Mouse (Mus musculus): Measurements from ENCODE around the gene Lamb1.

Gene Lamb1

DNA sequence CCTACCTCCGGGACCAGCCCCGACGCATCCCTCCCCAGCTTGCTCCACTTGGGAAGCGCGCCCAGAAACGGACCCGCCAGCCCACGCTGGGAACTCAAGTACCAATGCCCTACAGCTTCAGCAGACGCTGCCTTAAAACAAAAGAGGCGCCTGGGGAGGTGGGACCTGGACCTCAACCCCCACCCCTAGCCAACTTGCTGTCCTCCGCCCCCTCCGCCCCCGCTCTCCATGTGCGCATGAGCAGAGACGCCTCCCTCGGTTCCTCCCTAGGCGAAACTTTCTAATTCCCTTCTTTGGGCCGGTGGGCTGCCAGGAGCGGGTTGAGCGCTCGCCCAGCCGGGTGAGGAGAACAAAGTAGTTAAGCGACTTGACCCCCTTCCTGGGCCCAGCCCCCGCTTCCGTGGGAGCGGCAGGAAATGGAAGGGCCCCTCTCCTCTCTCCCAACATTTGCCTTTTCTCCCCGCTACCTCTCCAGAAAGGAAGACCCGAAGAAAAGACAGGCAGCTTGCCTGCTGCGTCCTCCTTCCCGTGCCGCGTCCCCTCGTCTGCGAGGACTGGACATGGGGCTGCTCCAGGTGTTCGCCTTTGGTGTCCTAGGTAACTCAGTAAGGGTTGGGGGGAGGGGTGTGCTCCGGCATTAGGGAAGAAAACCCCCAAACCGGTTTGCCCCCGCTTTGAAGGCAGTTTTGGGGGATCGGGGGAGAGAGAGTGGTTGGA is at the start of gene Lamb1:
Lamb1 (plus strand) TSS at position 230 of the 717 bp plus-strand sequence.
- DNase-seq = peak; percentile 92

DNA sequence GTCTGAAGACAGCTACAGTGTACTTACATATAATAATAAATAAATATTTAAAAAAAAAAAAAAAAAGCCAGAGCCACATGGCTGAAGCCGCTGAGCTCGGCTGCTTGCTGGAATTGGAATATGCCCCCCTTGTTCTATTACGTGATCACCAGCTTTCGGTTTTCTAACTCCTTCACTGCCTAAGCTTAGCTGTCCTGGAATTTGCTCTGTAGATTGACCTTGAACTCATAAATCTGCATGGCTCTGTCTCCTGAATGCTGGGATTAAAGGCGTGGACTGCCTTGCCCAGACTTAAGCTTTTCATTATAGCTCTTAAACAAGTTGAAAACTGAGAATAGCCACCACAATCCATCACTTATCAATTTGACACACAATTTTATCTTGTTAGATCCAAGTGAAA is 47.8 kb upstream of the Lamb1 start:
- DNase-seq = no peak

- DNase-seq = peak; percentile 66
These were observed 46.3 kb upstream of the Lamb1 start for GRCm38 (mm10) chr12:31218774-31219173.

DNA sequence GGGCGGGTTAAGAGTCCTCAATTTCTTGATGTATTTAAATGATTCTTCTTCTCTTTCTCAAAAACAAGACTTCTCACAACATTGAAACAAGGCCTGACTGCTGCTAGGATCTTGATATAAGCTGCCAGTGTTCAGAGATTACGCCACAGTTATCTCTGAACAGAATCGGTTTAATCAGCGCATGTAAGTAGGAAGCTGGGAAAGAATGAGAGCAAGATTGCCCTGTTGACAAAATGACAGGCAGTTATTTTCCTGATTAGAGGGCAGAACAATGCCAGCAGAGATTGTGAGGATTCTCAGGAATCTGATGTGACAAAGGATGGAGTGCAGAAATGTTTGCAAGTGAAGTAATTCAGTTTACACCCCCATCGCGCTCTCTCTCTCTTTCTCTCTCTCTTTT is 43.5 kb upstream of the Lamb1 start:
- no peak for DNase-seq

- no peak for DNase-seq
These were observed 42.8 kb upstream of the Lamb1 start for GRCm38 (mm10) chr12:31222282-31222681.

DNA sequence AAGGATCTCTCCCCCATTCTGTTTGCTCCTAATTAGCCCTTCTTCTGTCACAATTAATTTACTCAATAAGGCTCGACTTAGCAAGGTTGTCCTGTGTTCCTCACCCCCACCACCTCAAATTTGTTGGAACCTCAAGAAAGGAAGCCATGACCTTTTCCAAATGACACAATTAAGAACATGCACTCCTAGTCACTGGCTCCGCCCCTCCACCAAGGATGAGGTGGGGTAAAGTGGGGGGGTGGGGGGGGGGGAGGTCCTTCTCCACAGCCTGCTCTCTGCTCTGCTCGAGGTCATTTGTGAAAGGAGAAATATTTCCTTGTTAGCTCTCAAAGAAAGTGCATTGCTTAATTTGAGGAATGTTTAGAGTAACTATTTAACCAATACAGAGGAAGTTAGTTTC is 42.3 kb upstream of the Lamb1 start:
- peak; percentile 34 for DNase-seq

DNA sequence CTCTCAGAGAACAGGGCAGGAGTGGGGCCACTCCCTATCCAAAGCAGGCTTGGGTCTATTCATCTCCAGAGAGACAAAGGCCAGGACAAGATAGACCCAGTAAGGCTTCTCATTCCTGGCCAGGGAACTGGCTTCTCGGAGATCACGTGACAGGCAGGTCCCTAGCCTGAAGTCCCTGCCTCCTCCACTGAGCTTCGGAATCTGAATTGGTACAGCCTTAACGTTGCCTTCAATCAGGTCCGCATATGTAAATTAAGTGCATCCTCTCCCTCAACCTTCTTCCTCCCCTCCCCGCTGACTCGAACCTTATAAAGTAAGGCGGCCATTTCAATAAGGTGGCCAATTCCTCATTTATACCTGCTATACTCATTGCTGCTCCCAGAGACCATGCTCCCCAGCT is 39.6 kb upstream of the Lamb1 start:
- DNase-seq = no peak

DNA sequence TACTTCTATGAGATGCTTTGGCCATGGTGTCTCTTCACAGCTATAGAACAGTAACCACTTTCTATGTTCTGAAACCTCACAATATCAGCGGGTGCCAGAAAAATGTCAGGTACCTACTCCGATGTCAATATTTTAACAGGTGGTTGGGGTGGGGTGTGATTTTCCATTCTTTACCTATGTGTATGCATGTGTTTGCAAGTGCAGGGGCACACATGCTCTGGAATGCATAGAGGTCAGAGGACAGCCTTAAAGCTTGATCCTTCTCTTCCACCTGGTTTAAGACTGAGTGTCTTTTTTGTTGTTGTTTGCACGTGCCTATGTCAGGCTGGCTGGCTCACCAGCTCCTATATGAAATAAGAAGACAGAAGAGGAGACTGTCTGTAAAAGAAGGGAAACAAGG is 37.9 kb upstream of the Lamb1 start:
- no peak for DNase-seq

DNA sequence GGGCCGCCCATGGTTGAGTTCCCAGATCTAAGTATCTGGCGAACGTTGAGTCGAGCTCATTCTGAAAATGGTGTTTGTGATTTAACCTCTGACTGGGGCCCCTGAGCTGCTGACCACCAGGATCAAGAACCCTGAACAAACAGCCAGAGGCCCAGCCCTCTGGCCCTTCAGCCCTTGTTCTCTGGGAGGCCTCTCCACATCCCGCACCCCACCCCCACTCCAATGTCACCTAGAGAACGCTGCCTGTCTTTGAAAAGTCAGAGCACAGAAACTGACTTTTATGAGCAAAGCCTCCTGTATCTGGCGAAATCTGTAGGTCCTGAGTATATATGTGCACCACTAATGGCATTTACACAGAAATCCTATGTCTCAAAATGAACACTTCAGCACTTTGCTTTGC is 36.2 kb upstream of the Lamb1 start:
- DNase-seq = no peak

DNA sequence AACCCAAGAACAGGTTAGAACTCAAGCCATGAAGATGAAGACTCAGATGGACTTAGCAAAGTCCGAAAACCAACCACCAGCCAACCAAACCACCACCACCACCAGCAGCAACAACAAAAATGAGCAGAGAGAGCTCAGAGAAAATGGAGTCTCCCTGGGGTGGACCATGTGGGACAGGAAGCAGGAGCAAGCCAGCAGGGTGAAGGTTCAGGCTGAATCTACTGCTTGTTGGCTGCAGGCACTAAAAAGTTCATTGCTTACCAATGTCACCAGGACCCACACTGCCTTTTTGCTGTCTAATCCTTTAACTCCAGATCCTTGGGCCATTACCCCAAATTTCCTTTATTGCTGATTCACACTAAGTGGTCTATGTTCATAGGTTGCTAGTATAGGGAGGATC is 32.4 kb upstream of the Lamb1 start:
- DNase-seq = no peak

DNA sequence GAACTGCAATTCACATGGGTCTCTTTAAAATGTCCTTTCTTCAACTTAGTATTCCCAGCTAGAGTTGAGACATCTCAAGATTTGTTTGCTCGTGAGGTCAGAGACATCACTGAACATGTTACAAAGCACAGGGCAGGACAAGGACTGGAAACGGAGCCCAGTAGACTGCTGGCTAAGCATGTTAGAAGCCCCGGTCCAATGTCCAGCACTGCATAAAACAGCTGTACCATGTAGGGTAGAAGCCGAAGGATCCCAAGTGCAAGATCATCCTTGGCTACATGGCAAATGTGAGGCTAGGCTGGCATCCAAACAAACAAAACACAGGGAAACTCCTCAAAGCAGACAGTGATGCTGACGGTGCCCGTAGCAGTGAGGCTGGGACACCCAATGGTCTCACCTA is 30.0 kb upstream of the Lamb1 start:
- no peak for DNase-seq

GRCm38 (mm10) chr12:31236861-31237595 is 28.0 kb upstream of the Lamb1 start:
- DNase-seq = no peak

DNA sequence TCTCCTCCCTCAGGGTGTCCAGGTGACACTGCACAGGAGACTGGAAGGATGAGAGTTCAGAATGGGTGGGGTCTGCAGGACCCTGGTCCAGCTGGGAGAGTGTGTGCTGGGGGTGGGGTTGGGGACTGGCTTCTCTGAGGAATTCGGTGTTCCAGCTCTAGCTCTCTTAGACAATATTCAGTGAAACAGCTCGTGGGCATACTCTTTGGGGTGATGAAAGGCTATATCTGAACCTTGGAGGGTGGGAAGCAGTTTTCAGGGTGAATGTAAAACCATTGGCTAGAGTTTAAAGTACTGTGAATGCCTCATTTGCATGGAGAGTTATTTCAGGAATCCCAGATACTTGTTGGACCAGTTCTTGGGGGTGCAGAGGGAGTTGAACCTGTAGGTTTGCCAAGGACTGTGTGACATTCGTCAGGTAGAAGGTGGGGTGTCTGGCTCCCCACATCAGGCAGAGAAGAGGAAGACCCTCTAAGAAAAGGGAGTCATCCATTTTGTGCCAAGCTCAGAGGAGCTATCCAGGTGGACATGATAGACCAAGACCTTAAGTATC is 25.9 kb upstream of the Lamb1 start:
- peak; percentile 53 for DNase-seq

- DNase-seq = no peak
These were observed 25.2 kb upstream of the Lamb1 start for GRCm38 (mm10) chr12:31239798-31240197.

- DNase-seq = no peak
These were observed 24.6 kb upstream of the Lamb1 start, which contains the start of gene Gm6993 for GRCm38 (mm10) chr12:31240470-31240869. Gene Gm6993 (plus strand): TSS chr12:31240770.

GRCm38 (mm10) chr12:31241595-31242342 is 23.3 kb upstream of the Lamb1 start:
- no peak for DNase-seq

DNA sequence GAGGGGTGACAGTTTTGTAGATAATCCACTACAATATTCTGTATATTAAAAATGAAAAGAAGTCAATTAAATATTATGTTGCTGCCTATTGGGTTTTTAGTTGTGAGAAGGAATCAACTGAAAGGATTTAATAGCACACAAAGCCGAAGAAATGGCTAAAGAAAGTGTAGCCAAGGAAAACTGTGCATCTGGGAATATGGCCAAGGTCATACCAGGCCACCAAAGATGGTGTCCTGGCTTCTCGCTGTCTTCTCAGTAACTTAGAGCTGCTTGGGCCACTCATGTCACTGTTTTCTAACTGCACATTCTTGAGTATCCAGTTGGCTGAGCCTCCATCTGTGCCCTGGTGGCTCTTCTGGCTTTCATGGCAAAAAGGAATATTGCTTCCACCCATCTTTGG is 21.0 kb upstream of the Lamb1 start:
- no peak for DNase-seq

DNA sequence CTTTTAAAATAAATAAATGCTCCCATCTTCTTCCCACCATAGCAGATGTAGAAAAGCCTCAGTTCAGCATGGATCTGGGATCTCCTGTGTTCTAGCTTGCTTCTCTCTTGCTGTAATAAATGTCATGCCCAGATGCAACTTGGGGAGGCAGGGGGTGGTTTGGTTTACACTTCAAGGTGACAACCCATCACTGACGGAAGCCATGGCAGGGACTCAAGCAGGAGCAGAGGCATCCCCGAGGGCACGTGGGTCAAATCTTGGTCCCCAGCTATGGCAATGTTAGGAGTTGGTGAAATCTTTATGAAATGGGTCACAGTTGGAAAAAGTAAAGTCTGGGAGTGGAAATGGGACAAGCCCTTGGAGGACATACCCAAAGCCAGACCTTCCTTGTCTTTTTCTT is 20.3 kb upstream of the Lamb1 start:
- no peak for DNase-seq

GRCm38 (mm10) chr12:31246153-31246552 is 18.9 kb upstream of the Lamb1 start:
- no peak for DNase-seq

- DNase-seq = no peak
These were observed 18.4 kb upstream of the Lamb1 start for GRCm38 (mm10) chr12:31246615-31247014.

GRCm38 (mm10) chr12:31248165-31248564 is 16.9 kb upstream of the Lamb1 start:
- peak; percentile 61 for DNase-seq

GRCm38 (mm10) chr12:31248681-31249080 is 16.4 kb upstream of the Lamb1 start:
- no peak for DNase-seq

- DNase-seq = no peak
These were observed 12.8 kb upstream of the Lamb1 start for GRCm38 (mm10) chr12:31252259-31252658.

All from kidney, postnatal 14 days (tissue).